Mouse (Mus musculus): ENCODE results near the gene Bmx.

The Bmx gene

DNA sequence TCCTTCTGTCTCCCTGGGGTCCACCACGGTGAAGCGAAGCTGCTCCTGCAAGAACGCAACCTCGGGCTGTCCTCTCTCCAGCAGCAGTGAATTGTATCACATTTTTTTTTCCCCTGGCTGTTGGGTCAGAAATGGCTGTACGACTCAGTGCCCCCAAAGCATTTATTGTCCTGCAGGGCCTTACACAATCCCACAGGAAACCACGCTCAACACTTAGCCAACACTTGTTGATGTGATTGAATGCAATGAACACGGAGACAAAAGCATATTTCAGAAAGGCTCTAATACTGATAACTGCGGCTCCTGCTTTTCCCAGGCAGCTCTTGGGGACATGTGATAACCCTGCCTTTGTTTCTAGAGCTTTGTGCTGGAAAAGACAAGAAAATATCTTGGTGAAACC, at the start of gene Bmx:
Bmx (minus strand) TSS at position 137 of the 400 bp plus-strand sequence.
- peak; percentile 21 for DNase-seq (ENCODE audit: low read depth, low spot score)

DNA sequence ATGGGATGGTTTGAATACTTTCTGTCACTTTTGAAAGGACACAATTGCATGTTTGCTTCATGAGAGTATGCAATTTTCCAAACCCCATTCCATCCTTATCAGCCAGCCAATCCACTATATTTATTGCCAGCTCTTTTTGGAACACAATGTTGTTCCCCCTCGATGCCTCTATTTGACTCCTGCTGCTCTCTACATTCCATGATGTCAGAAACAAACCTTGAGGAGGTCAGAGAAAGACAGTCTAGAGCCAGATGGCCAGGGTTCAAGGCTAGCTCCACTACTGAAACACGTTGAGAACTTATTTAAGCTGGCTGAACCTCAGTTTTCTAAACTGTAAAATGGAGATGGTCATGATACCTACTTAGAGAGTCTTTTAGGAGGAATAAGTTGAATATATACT, 48.3 kb upstream of the Bmx start:
- no peak for DNase-seq (ENCODE audit: low read depth, low spot score)

DNA sequence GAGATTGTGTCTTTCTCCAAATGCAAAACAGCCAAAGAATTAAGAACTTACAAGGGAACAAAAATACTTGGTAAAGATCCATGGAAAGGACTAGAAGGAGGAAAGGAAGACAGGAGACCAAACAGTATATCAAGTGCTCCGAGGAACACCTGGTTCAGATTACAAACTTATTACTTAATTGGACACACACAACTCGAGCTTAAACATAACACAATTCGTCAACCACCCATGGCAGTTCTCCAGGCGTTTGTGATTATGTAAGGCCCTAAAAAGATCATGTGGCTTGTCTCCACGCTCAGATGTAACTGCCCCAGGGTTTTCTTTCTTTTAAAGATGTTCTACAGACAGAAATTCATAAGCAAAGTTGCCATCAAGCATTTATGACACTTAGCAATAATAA, 33.2 kb upstream of the Bmx start:
- DNase-seq (ENCODE audit: low read depth, low spot score): peak; percentile 83

DNA sequence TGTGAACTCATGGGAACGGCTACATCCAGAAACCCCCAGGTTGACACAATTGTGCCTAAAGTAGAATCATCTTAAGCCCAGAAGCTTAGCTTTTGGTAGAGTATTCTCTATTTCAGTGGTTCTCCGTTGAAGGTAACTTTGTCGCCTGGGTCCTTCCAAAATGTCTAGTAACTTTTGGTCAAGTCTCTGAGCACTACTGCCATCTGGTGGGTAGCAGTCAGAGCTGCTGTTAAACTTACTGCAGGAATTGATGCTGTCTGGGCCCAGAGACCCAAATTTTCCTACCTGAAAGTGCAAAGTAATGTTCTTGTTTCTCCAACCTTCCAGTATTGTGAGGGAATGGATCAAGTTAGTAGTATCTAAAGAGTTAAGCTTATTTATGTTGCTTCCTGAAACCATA, 29.1 kb upstream of the Bmx start:
- peak; percentile 54 for DNase-seq (ENCODE audit: low read depth, low spot score)

DNA sequence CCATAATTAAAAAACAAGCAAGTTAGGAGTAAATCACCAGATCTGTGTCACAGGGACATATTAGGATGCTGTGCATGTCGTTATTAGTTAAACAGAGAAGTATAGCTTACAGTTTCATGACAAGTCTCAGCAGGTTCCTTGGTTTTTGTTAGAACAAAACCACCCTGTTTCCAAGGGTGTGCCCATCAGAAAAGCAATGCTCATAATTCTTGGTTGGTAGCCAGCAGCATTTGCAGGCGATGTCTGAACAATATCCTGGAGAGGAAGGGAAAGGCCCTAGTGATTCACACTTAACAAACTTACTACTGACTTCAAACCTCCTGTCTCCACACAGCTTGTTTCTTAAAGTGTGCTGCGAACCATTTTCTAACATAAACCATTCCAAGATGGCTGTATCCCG, 25.8 kb upstream of the Bmx start:
- DNase-seq (ENCODE audit: low read depth, low spot score): peak; percentile 66

DNA sequence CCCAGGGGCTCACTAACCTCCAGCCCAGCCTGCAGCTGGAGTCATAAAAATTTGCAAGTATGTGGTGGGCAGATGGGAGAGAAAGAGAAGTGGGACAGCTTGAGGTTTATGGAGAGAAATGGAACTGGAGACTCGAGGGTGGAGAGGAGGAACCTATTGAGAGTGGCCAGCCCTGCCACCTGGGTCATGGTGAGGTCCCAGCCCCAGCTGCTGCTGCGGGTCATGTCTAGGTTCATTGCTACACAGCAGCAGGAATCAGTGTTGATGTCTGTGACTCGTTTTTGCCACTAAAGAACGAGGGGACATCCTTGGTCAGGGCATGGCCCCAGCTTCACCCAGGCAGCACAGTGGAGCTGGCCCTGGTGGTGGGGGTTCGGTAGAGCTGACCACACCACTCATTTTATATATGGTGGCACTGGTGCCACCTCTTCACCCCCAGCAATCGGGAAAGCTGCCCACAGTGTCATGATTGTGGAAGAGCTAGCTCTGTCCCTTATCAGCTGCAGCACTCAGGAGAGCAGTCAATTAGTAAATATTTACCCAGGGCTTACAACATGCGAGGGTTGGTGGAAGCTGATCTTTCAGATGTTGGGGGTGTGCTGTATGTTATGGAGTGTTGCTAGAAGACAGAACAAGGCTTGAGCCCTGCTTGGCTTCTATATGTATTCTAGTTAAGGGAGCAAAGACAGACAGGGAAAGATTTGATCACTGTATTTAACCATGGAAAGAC, 23.1 kb upstream of the Bmx start:
- DNase-seq (ENCODE audit: low read depth, low spot score): no peak

DNA sequence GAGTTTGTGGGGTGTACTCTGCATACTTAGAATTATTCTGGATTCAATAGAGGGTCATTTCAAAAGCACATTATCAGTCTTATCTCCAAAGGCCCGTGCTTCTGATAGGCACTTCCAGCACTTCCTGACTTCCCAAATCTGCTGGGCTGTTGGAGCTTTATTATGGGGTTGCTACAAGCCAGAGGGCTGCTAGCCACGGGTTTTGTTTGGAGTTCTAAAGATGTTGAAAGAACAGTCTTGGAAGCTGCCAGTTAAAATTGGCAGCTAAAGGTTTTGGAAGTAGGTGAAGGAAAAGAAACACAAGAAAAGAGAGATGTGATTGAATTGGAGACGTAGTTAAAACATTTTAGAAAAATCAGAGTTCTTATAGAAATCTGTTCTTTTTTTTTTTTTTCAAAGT, 17.5 kb upstream of the Bmx start:
- DNase-seq (ENCODE audit: low read depth, low spot score): no peak

DNA sequence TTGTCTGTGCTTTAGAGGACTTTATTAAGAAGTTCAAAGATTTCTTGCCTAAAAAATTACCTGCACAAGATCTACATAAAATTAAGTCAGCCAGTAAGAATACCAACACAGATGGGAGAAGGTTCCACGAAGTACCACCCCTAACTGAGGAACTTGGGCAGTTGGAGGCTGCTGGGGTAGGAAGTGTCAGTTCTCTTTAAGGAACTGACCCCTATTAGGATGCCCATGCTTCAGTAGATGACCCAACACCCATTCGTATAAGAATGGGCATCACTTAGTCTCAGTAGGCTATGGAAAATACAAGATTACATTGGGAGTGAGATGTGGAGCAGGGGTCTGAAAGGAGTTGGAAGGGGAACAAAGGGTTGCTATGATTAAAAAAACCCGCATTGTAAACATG, 12.6 kb upstream of the Bmx start:
- DNase-seq (ENCODE audit: low read depth, low spot score): no peak

DNA sequence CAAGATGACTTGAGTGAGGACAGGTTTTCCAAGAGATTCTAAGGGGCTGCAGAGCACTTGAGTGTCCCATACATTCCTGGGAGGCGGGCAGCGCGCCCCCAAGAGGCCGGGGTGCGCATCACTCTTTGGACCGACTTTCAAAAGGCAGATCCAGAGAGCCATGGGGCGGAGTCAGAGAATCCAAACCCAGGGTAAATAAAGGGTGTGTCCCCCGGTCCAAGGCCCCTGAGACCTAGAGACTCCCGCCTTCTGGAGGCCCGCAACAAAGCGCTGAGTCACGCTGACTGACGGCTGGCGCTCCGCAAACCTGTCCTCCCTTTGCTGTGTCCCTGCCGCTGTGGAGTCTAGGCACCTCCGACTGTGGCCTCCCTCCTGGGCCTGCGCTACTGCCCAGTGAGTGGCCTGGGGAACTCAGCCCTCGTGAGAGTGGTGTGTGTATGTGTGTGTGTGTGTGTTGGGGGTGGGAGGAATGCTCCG, 11.3 kb upstream of the Bmx start, which contains the start of gene Pir:
Pir (plus strand) TSS at position 87 of the 477 bp plus-strand sequence.
- peak; percentile 69 for DNase-seq (ENCODE audit: low read depth, low spot score)

DNA sequence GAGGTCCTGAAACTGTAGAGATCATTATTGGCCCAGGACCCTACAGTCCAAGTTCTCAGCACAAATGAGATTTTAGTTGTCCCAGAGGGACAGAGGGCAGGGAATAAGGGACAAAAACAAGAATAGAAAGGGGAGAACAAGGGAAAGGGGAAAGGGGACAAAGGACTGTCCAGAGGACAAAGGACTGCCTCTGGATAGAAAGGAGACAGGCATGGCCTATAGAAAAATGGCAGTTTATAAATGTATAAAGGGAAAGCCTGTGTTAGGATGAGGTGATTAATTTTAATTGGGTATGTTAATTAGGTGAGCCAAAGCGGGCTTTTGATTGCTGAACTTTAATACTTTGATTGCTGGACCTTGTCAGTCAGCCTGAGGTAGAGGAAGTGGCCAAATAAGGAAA, 6.9 kb upstream of the Bmx start:
- DNase-seq (ENCODE audit: low read depth, low spot score): no peak

DNA sequence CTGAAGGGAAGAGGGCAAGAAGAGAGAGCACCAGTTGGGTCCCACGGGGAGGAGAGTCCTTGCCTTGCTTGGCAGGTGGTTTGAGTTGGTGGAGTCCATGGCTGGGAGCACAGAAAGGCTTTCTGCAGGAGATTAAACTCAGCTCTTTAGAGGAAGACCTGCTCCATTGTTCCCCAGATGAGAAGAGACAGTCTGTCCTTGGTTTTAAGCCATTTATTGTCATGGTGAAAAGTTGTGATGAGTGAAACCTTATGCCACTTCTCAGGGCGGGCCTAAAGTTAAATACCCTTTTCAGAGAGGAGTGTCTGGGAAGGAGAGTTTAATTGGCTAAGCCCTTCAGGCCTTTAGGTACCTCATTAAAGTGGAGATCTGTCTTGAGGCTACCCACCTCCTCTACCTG, 4.3 kb upstream of the Bmx start:
- no peak for DNase-seq (ENCODE audit: low read depth, low spot score)

DNA sequence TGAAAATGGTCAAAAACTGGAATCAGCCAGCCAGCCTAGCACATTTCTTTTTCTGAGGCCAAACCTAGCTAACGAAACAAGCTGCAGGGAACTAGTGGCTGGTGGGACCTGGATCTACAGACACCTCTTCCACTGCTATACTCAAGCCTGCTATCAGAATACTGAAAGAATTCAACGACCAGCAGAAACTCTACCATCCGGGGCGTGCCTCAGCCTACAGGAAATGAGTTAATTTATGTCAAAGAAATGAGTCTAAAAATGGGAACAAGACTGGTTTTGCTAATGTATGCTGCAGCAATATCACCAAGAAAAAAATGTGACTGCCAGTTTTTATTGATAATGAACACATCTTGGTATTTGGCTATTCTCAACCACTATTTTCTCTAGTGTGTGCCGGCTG, 669 bp upstream of the Bmx start:
- DNase-seq (ENCODE audit: low read depth, low spot score): no peak

DNA sequence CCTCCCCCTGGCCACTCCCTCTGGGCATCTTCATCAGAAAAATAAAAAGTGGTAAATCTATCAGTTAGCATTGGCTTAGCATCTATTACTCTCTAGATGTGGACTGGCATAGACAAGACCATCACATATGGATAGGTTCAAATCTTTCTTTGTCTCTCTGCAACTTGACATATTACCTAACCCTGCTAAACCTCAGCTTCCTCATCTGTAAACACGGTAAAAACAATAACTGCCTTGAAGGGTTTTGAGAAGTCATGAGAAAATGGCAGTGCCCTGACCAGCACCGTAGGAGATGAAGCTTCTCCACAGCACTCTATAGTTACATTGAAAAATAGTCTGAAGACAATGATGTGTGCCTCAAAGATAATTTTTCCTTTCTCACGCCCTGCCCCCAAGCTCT, 1.5 kb downstream of the Bmx start:
- DNase-seq (ENCODE audit: low read depth, low spot score): no peak

DNA sequence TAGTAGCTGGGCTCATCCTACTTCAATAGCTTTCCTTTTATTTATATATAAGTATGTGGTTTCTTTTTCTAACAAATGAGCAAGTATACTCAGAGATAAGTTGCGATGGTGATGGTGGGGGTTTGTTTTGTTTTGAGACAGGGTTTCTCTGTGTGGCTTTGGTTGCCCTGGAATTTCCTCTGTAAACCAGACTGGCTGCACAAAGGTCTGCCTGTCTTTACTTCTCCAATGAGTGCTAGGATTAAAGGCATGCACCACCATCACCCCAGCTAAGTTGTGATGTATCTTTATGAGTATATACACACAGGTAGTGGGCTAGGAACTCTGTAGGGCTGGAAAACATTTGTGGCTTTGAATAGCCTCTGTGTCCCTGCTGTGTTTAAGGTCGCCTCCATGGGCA, 11.3 kb downstream of the Bmx start:
- no peak for DNase-seq (ENCODE audit: low read depth, low spot score)

DNA sequence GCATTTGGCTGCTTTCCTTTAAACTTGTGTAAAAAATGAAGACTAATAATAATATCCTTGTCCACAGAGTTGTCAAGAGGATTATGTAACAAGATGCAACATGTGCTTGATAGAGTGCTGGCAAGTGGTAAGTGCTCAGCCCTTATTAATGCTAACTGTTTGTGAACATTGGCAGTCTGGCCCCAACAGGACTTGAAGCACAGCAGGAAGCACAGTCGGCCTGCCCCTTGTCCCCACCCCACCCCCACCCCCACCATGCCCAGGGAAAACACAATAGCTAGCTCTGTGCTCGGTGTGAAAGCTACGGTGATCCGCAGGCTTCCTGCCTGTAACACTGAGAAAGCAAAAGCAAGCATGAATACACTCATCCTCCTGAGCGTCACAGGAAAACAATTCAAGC, 12.3 kb downstream of the Bmx start:
- DNase-seq (ENCODE audit: low read depth, low spot score): no peak

DNA sequence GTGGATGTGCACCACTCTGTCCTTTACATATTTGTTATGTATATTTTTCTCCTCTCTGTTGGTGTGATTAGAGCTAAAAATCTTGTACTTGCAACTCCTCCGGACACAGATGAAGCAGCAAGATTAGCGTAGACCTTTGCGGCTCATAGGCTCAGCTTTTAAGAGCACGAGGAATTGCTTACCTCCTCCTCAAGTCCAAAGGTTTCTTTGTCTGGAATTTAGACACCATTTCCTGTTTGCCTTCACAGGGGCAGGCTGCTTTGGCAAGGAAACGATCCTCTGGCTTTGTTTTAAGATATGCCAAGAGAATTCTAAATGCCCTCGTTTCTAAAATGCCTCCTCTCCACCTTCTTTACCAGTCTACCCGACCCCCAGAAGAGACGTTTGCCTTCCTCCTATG, 24.6 kb downstream of the Bmx start:
- DNase-seq (ENCODE audit: low read depth, low spot score): no peak

DNA sequence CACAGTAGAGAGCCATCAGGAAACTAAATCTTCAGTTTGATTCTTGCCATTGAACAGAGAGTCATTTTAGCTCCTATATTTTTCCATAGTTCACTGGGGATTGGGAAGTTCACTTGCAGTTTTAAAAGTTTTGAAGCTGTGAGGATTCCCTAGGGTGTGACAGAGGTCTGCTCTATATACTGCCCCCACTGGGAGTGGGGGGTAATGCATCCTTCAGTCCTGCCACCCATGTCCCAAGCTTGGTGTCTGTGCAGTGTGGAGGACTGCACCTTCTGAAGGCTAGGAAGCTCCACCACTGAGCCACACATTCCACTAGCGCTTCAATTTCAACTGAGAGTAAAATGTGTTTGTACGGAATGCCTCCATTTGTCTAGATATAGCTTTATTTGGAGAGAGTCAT, 36.0 kb downstream of the Bmx start:
- DNase-seq (ENCODE audit: low read depth, low spot score): peak; percentile 25

DNA sequence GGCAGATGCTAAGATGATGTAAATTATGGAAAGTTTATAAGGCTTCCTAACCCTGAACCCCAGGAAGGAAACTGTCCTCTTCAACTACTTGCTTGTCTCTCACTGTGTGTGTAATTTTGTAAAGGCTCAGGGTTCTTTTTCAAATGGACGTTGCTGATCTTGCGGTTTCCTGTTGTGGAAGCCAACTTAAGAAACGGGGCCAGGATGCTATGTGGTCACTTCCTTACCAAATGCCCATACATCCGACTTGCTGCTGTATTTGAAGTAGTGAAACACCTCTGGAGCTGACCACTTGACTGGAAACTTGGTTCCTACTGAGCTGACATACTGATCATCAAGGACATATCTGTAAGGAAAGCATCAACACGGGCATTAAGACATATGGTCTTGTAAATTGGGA, 57.4 kb downstream of the Bmx start:
- DNase-seq (ENCODE audit: low read depth, low spot score): no peak

DNA sequence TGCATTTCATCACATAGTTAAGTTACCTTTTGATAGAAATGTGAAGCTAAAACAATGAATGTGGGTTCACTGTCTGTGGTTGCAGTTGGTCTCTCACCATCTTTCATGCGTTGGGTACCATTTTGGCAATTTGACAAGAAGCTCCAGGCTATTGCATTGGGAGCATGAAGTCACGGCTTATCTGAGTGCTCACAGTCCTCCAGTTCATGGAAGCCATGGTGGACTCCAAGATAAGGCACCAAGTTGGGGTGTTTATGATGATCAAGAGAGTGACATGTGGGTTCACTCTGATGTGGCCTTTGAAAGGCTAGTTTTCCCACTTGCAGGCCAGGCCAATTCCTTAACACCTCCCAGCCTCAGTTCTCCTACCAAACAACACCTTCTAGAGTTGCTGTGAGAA, 60.3 kb downstream of the Bmx start:
- DNase-seq (ENCODE audit: low read depth, low spot score): no peak

DNA sequence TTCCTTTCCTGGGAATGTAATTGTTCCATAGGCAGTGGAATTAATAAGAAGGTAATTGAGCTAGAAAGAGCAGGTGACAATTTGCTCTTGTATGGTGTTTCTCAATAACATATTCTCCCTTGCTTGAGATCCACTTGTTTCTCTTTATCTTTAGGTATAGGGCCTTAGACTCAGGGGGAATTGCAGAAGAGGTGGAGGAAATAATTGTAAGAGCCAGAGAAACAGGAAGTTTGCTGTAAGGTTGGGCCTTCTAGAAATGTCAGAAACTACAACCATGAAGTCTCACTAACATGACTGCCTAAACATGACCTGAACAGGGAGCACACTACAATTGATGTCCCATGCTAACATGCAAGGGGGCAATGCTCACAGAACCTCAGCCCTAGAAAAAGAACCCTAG, 68.1 kb downstream of the Bmx start:
- DNase-seq (ENCODE audit: low read depth, low spot score): no peak

DNA sequence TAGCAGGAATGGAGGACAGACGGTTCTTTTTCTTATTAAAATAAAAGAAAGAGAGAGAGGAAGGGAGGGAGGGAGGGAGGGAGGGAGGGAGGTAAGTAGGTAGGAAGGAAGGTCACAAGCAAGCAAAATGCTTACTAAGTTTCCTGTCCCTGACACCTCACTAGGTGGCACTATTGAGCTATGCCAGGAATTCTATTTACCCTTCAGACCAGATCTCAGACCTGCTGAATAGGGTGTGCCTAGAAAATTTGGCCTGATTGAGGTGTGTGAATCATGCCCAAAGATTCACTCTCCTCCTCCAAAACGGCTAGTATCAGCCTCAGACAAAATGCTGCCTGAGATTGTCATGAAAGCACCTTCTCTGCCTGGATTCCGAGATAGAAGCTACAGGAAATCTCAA, 74.1 kb downstream of the Bmx start:
- peak; percentile 87 for DNase-seq (ENCODE audit: low read depth, low spot score)

DNA sequence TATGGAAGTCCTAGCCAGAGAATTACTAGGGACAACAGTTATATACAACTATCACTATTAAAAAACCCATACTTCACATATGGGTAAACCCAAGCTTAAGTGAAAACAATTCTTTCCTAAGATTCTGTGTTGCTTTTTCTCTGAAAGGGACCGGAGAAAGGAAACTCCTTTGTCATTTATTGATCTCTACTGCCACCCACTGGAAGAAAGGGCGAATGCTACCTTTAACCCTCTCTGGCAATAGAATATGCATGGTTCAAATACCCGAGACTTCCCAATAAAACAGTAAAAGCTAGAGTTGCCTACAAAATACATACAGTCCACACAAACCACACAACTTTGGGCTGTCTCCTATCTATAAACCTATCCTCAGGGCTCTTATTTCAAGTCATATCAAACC, 78.2 kb downstream of the Bmx start:
- DNase-seq (ENCODE audit: low read depth, low spot score): peak; percentile 77

DNA sequence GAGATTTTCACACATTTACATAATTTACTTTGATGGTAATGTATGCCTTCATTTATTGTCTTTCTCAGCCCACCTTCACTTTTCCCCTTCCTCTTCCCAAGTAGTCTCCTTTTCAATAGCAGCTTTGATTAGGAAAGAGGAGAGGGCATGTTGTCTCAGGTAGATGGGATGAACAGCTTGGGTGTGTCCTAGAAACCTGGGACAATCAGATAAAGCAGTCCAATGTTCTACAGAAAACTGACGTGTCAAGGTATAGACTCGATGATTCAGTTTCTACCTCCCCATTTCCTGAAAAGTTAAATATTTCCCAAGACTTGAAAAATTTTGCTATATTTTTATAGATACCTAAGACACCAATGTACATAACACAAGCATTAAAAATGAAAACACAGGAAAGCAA, 79.1 kb downstream of the Bmx start:
- no peak for DNase-seq (ENCODE audit: low read depth, low spot score)

DNA sequence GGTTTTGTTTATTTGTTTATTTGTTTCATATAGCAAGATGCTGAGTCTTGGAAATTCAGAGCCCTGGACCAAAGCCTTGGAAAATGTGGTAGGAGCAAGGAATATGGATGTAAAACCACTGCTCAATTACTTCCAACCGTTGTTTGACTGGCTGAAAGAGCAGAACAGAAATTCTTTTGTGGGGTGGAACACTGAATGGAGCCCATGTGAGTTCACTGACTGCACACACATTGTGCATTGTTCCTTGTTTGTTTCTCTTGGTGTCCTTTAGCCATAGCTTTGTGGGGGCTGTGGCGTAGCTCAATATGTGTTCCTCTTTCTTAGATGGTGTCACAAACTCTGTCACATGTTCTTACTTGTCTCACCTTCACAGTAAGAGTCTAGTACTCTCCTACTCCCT, 82.2 kb downstream of the Bmx start:
- no peak for DNase-seq (ENCODE audit: low read depth, low spot score)
